Mouse (Mus musculus) embryonic facial prominence, embryonic 12.5 days (tissue): ENCODE results near the gene Tmcc1. TPM values are rescaled to one million over a fixed set of nuclear protein-coding genes. Genes with fewer than 3 reads are reported as not detected.

Experiments used
- ATAC-seq: fragments of 200-750 bp; cut with Nextera tagmentation; 2 replicates; pipeline ENCODE4 v1.8.0; 2017; ENCODE audit not compliant: insufficient number of reproducible peaks, insufficient read depth, low FRiP score, low TSS enrichment
- H3K27ac ChIP-seq: fragments of 300-500 bp; sonication (generic); 2 replicates; pipeline ENCODE4 v1.5.1; 2016; ENCODE audit warnings: mild to moderate bottlenecking
- H3K27me3 ChIP-seq: fragments of 300-500 bp; sonication (generic); 2 replicates; pipeline ENCODE4 v1.6.1; 2016; ENCODE audit warnings: mild to moderate bottlenecking, moderate library complexity
- H3K36me3 ChIP-seq: fragments of 300-500 bp; sonication (generic); 2 replicates; pipeline ENCODE4 v1.6.1; 2016; ENCODE audit warnings: mild to moderate bottlenecking
- H3K4me1 ChIP-seq: fragments of 300-500 bp; sonication (generic); 2 replicates; pipeline ENCODE4 v1.6.1; 2016
- H3K4me2 ChIP-seq: fragments of 300-500 bp; sonication (generic); replicated peaks from 2 replicates; pipeline ENCODE4 v1.6.1; 2016; ENCODE audit warnings: mild to moderate bottlenecking, moderate library complexity
- H3K4me3 ChIP-seq: fragments of 300-500 bp; sonication (generic); 2 replicates; pipeline ENCODE4 v1.5.1; 2016; ENCODE audit warnings: mild to moderate bottlenecking
- H3K9ac ChIP-seq: fragments of 300-500 bp; sonication (generic); 2 replicates; pipeline ENCODE4 v1.6.1; 2016; ENCODE audit warnings: mild to moderate bottlenecking, moderate library complexity
- H3K9me3 ChIP-seq: fragments of 300-500 bp; sonication (generic); 2 replicates; pipeline ENCODE4 v1.6.1; 2016; ENCODE audit warnings: mild to moderate bottlenecking, moderate library complexity
- WGBS: fragments of 180-500 bp; shearing (Covaris S2); methylation state at CpG from one replicate; pipeline ENCODE4 v1.1.7; 2016; 5-methylcytosine and 5-hydroxymethylcytosine counted together
- polyA plus RNA-seq: library from polyadenylated mRNA; unstranded; fragments of >200 nt; fragmentation: Nextera tagmentation; extraction: Ambion mirVana; gene quantifications from 2 replicates; pipeline ENCODE4 v1.2.1, GENCODE M21; 2016

Gene Tmcc1
- polyA plus RNA-seq, 1 experiment from 2014 or later = 19.5 TPM

GRCm38 (mm10) chr6:115973881-115974662 lies 219.2 kb downstream of the Tmcc1 start:
- 76% methylated on average over 16 of the region's 16 CpGs for WGBS
- no peak overlapping the region for H3K9ac ChIP-seq
- H3K4me3 ChIP-seq = no peak overlapping the region
- no peaks in the 10 kb centered on the region for H3K36me3 ChIP-seq
- H3K4me2 ChIP-seq = no peak overlapping the region
- ATAC-seq = no peak
- H3K9me3 ChIP-seq = no peaks in the 10 kb centered on the region
- peaks cover 20% of the 10 kb centered on the region for H3K4me1 ChIP-seq
- H3K27me3 ChIP-seq = no peaks in the 10 kb centered on the region
- H3K27ac ChIP-seq = no peak overlapping the region

GRCm38 (mm10) chr6:115973139-115973875 lies 220.0 kb downstream of the Tmcc1 start:
- WGBS = 84% methylated on average over 15 of the region's 15 CpGs
- Histone ChIP-seq H3K4me2 (no peak overlapping the region), H3K27me3 (no peaks in the 10 kb centered on the region), H3K27ac (no peak overlapping the region), H3K4me1 (peaks cover 25% of the 10 kb centered on the region), H3K36me3 (no peaks in the 10 kb centered on the region), H3K9ac (no peak overlapping the region), H3K9me3 (no peaks in the 10 kb centered on the region), H3K4me3 (no peak overlapping the region)
- ATAC-seq = no peak

GRCm38 (mm10) chr6:115972083-115972764 lies 221.1 kb downstream of the Tmcc1 start:
- H3K27me3 ChIP-seq = no peaks in the 10 kb centered on the region
- peaks cover 24% of the 10 kb centered on the region for H3K4me1 ChIP-seq
- no peaks in the 10 kb centered on the region for H3K9me3 ChIP-seq
- no peak overlapping the region for H3K4me3 ChIP-seq
- no peak overlapping the region for H3K27ac ChIP-seq
- H3K36me3 ChIP-seq = no peaks in the 10 kb centered on the region
- H3K4me2 ChIP-seq = no peak overlapping the region
- 0 out of 2 replicates have a peak, but pooled peaks have one; percentile 48 for ATAC-seq
- 79% methylated on average over 7 of the region's 7 CpGs for WGBS
- H3K9ac ChIP-seq = no peak overlapping the region

GRCm38 (mm10) chr6:115971273-115972060 lies 221.8 kb downstream of the Tmcc1 start:
- WGBS = 46% methylated on average over 13 of the region's 13 CpGs
- H3K9ac ChIP-seq = no peak overlapping the region
- no peak for ATAC-seq

GRCm38 (mm10) chr6:115969952-115970351 lies 223.3 kb downstream of the Tmcc1 start:
- Histone ChIP-seq H3K9ac (no peak overlapping the region), H3K9me3 (no peaks in the 10 kb centered on the region), H3K27me3 (no peaks in the 10 kb centered on the region), H3K27ac (no peak overlapping the region), H3K4me1 (peaks cover 24% of the 10 kb centered on the region), H3K36me3 (no peaks in the 10 kb centered on the region), H3K4me2 (no peak overlapping the region), H3K4me3 (no peak overlapping the region)
- WGBS = 66% methylated on average over 4 of the region's 6 CpGs
- no peak for ATAC-seq

More at GRCm38 (mm10) chr6:115971273-115972060, 221.8 kb downstream of the Tmcc1 start:
- H3K27ac ChIP-seq = peak overlapping the region; percentile 25; the same call in 1 of the 2 replicates
- H3K27me3 ChIP-seq = no peaks in the 10 kb centered on the region
- H3K4me1 ChIP-seq = peaks cover 24% of the 10 kb centered on the region
- no peak overlapping the region for H3K4me3 ChIP-seq
- H3K4me2 ChIP-seq = no peak overlapping the region
- H3K9me3 ChIP-seq = no peaks in the 10 kb centered on the region
- H3K36me3 ChIP-seq = no peaks in the 10 kb centered on the region

- no peak overlapping the region for H3K4me3 ChIP-seq
- WGBS = 63% methylated on average over 9 of the region's 9 CpGs
- 0 out of 2 replicates have a peak overlapping the region, but pooled peaks have one; percentile 15 for H3K9ac ChIP-seq
- no peaks in the 10 kb centered on the region for H3K27me3 ChIP-seq
- H3K36me3 ChIP-seq = no peaks in the 10 kb centered on the region
- H3K4me2 ChIP-seq = no peak overlapping the region
- H3K9me3 ChIP-seq = no peaks in the 10 kb centered on the region
- H3K4me1 ChIP-seq = peaks cover 24% of the 10 kb centered on the region
- ATAC-seq = no peak
- H3K27ac ChIP-seq = no peak overlapping the region
These were observed 224.2 kb downstream of the Tmcc1 start for GRCm38 (mm10) chr6:115969103-115969502.

GRCm38 (mm10) chr6:115968700-115969099 lies 224.6 kb downstream of the Tmcc1 start:
- Histone ChIP-seq H3K4me1 (peaks cover 24% of the 10 kb centered on the region), H3K27ac (no peak overlapping the region), H3K27me3 (no peaks in the 10 kb centered on the region), H3K9ac (0 out of 2 replicates have a peak overlapping the region, but pooled peaks have one; percentile 15), H3K4me2 (no peak overlapping the region), H3K9me3 (no peaks in the 10 kb centered on the region), H3K36me3 (no peaks in the 10 kb centered on the region), H3K4me3 (no peak overlapping the region)
- ATAC-seq = no peak
- WGBS = 63% methylated on average over 6 of the region's 6 CpGs

Other genes starting within 250 kb of the Tmcc1 start
- not detected in 2 replicates for gene H1foo, start 248.5 kb downstream of the Tmcc1 start, polyA plus RNA-seq
- gene Plxnd1, start 198.5 kb downstream of the Tmcc1 start, polyA plus RNA-seq = 33.1 and 40.5 TPM in 2 replicates
- gene Washc2, start 14.6 kb upstream of the Tmcc1 start, polyA plus RNA-seq = 63.8 and 67.4 TPM in 2 replicates
- gene Zfand4, start 70.7 kb upstream of the Tmcc1 start, polyA plus RNA-seq = 8.3 and 11.6 TPM in 2 replicates
- gene March8, start 144.5 kb upstream of the Tmcc1 start, polyA plus RNA-seq = 31.1 and 32.7 TPM in 2 replicates